Mouse (Mus musculus): Measurements from ENCODE around the gene Exosc6.

- TF ChIP-seq POLR2A (IDR thresholded peaks at IDR 0.05; ENCODE audit: extremely low read depth, insufficient read depth, low read length) (0 out of 2 replicates have a peak, but pooled peaks have one; percentile 23), CTCF (IDR thresholded peaks at IDR 0.05; ENCODE audit: low read depth, low read length) (no peak)
These were observed 38.0 kb downstream of the Exosc6 start, which contains the start of gene Pdpr for GRCm38 (mm10) chr8:111093865-111094718.
